Mouse (Mus musculus) stomach, postnatal 0 days (tissue): ENCODE measurements around the gene Eif4g3. TPM values are rescaled to one million over a fixed set of nuclear protein-coding genes. Genes with fewer than 3 reads are reported as not detected.
A peak's percentile ranks its signal among the peaks of the same experiment; 100 is the strongest.

Source experiments
- ATAC-seq: fragments of 200-750 bp; cut with Nextera tagmentation; 2 replicates; pipeline ENCODE4 v1.8.0; 2017; ENCODE audit not compliant: low FRiP score, low TSS enrichment
- DNase-seq: peaks from one replicate; pipeline ENCODE4 v3.0.0-alpha.2; 2016; ENCODE audit warnings: low spot score
- H3K27ac ChIP-seq: fragments of 300-500 bp; sonication (generic); replicated peaks from 2 replicates; pipeline ENCODE4 v1.5.1; 2014; ENCODE audit warnings: mild to moderate bottlenecking, control low read depth
- H3K27me3 ChIP-seq: fragments of 300-500 bp; sonication (generic); 2 replicates; pipeline ENCODE4 v1.6.1; 2014; ENCODE audit warnings: low read length; ENCODE audit not compliant: control insufficient read depth, insufficient read depth
- H3K36me3 ChIP-seq: fragments of 300-500 bp; sonication (generic); 2 replicates; pipeline ENCODE4 v1.6.1; 2014; ENCODE audit warnings: low read length, mixed read lengths; ENCODE audit not compliant: control insufficient read depth, insufficient read depth
- H3K4me1 ChIP-seq: fragments of 300-500 bp; sonication (generic); replicated peaks from 2 replicates; pipeline ENCODE4 v1.6.1; 2014; ENCODE audit warnings: antibody characterized with exemption; ENCODE audit not compliant: control insufficient read depth, insufficient read depth
- H3K4me2 ChIP-seq: fragments of 300-500 bp; sonication (generic); replicated peaks from 2 replicates; pipeline ENCODE4 v1.6.1; 2014; ENCODE audit warnings: low read depth, mild to moderate bottlenecking, control low read depth, moderate library complexity
- H3K4me3 ChIP-seq: fragments of 300-500 bp; sonication (generic); 2 replicates; pipeline ENCODE4 v1.5.1; 2014; ENCODE audit warnings: low read depth, low read length, control low read depth
- H3K9ac ChIP-seq: fragments of 300-500 bp; sonication (generic); 2 replicates; pipeline ENCODE4 v1.6.1; 2014; ENCODE audit warnings: mild to moderate bottlenecking, low read length, control low read depth, mixed read lengths
- H3K9me3 ChIP-seq: fragments of 300-500 bp; sonication (generic); 2 replicates; pipeline ENCODE4 v1.6.1; 2016; ENCODE audit warnings: low read length; ENCODE audit not compliant: control insufficient read depth
- CTCF ChIP-seq: IDR thresholded peaks from 2 replicates; pipeline ENCODE4 v1.5.1; 2016; ENCODE audit warnings: antibody characterized with exemption, low read depth, mild to moderate bottlenecking, moderate library complexity
- EP300 ChIP-seq: optimal IDR thresholded peaks from 2 replicates; pipeline ENCODE3; 2016; ENCODE audit warnings: antibody characterized with exemption
- WGBS: fragments of 180-500 bp; shearing (Covaris S2); extraction: QIAGEN DNeasy Blood & Tissue Kit; methylation state at CpG from one replicate; pipeline ENCODE4 v1.1.7; 2014; 5-methylcytosine and 5-hydroxymethylcytosine counted together
- microRNA-seq: library from miRNA; unstranded; fragments of <30 nt; microRNA quantifications from one replicate; pipeline ENCODE4, GENCODE M21; 2016
- polyA plus RNA-seq: library from polyadenylated mRNA; unstranded; fragments of >200 nt; fragmentation: Nextera tagmentation; extraction: Ambion mirVana; gene quantifications from 2 replicates; pipeline ENCODE4 v1.2.1, GENCODE M21; 2015

The Eif4g3 gene
- polyA plus RNA-seq, 1 experiment from 2014 or later: 11.4 TPM

GRCm38 (mm10) chr4:138246756-138247665 lies 254.2 kb downstream of the Eif4g3 start:
- ATAC-seq (peak; percentile 33), DNase-seq (peak; percentile 37)
- H3K4me1 ChIP-seq: no peaks in the 10 kb centered on the region; the same call in 1 of the 2 replicates
- peaks cover 11% of the 10 kb centered on the region for H3K36me3 ChIP-seq
- H3K9me3 ChIP-seq: no peaks in the 10 kb centered on the region
- no peak overlapping the region for H3K4me3 ChIP-seq
- H3K9ac ChIP-seq: no peak overlapping the region
- no peaks in the 10 kb centered on the region; the same call in 1 of the 2 replicates for H3K27me3 ChIP-seq
- TF ChIP-seq CTCF: no peak
- TF ChIP-seq EP300: no peak
- H3K27ac ChIP-seq: no peak overlapping the region; the same call in 1 of the 2 replicates
- H3K4me2 ChIP-seq: no peak overlapping the region
- WGBS: 61% methylated on average over 27 of the region's 27 CpGs

GRCm38 (mm10) chr4:138250088-138250960 lies 257.5 kb downstream of the Eif4g3 start, which contains the start of the genes Sh2d5 and Kif17:
Gene Sh2d5, plus strand, starts transcription at chr4:138250403.
Gene Kif17, plus strand, starts transcription at chr4:138250435.
- H3K9me3 ChIP-seq: no peaks in the 10 kb centered on the region
- 1% methylated on average over 64 of the region's 74 CpGs for WGBS
- peak; percentile 66 for ATAC-seq
- no peaks in the 10 kb centered on the region; the same call in 1 of the 2 replicates for H3K4me1 ChIP-seq
- no peak for TF ChIP-seq EP300
- no peak for TF ChIP-seq CTCF
- H3K27me3 ChIP-seq: no peaks in the 10 kb centered on the region; the same call in 1 of the 2 replicates
- H3K27ac ChIP-seq: no peak within 1 kb of the TSS
- H3K4me2 ChIP-seq: peak within 1 kb of the TSS; percentile 90
- H3K4me3 ChIP-seq: peak within 1 kb of the TSS; percentile 42
- H3K36me3 ChIP-seq: peaks cover 7% of the 10 kb centered on the region
- peak; percentile 68 for DNase-seq
- H3K9ac ChIP-seq: peak within 1 kb of the TSS; percentile 48

- TF ChIP-seq EP300 (no peak), CTCF (peak; percentile 49)
- H3K4me2 ChIP-seq: peak overlapping the region; percentile 41
- under 1% methylated on average over 14 of the region's 14 CpGs for WGBS
- H3K4me1 ChIP-seq: no peaks in the 10 kb centered on the region; the same call in 1 of the 2 replicates
- peaks cover 3% of the 10 kb centered on the region for H3K36me3 ChIP-seq
- ATAC-seq (no peak), DNase-seq (no peak)
- H3K4me3 ChIP-seq: peak overlapping the region; percentile 14
- no peak overlapping the region for H3K27ac ChIP-seq
- H3K27me3 ChIP-seq: no peaks in the 10 kb centered on the region; the same call in 1 of the 2 replicates
- H3K9me3 ChIP-seq: no peaks in the 10 kb centered on the region
- no peak overlapping the region for H3K9ac ChIP-seq
Measured at GRCm38 (mm10) chr4:138251819-138252218, 259.0 kb downstream of the Eif4g3 start.

GRCm38 (mm10) chr4:138252231-138252630 lies 259.4 kb downstream of the Eif4g3 start:
- Histone ChIP-seq H3K4me3 (peak overlapping the region; percentile 14; the same call in 1 of the 2 replicates), H3K27me3 (no peaks in the 10 kb centered on the region; the same call in 1 of the 2 replicates), H3K9me3 (no peaks in the 10 kb centered on the region), H3K4me1 (no peaks in the 10 kb centered on the region; the same call in 1 of the 2 replicates), H3K4me2 (peak overlapping the region; percentile 41; the same call in 1 of the 2 replicates), H3K36me3 (peaks cover under 1% of the 10 kb centered on the region), H3K9ac (no peak overlapping the region), H3K27ac (no peak overlapping the region)
- DNase-seq (no peak), ATAC-seq (no peak)
- TF ChIP-seq EP300: no peak
- TF ChIP-seq CTCF: no peak
- 33% methylated on average over 5 of the region's 5 CpGs for WGBS

- no peak overlapping the region for H3K27ac ChIP-seq
- no peak overlapping the region for H3K4me2 ChIP-seq
- no peaks in the 10 kb centered on the region for H3K36me3 ChIP-seq
- ATAC-seq: no peak
- H3K4me1 ChIP-seq: no peaks in the 10 kb centered on the region
- H3K9ac ChIP-seq: no peak overlapping the region
- DNase-seq: no peak
- 67% methylated on average over 22 of the region's 22 CpGs for WGBS
- no peaks in the 10 kb centered on the region for H3K27me3 ChIP-seq
- H3K9me3 ChIP-seq: no peaks in the 10 kb centered on the region
- TF ChIP-seq EP300 (no peak), CTCF (no peak)
- no peak overlapping the region for H3K4me3 ChIP-seq
Measured at GRCm38 (mm10) chr4:138257116-138257687, 264.4 kb downstream of the Eif4g3 start.

Small RNA genes lying within 50 kb of the gene (microRNA-seq; reads per million reads assigned to microRNA genes)
- gene Mir6399: not detected

Other genes with a start within 250 kb of the Eif4g3 start
- gene Alpl, start 196.6 kb upstream of the Eif4g3 start, polyA plus RNA-seq: 2.0 and 2.5 TPM in 2 replicates
- gene Ece1, start 130.8 kb upstream of the Eif4g3 start, polyA plus RNA-seq: 22.9 and 29.8 TPM in 2 replicates
- gene Hp1bp3, start 223.3 kb downstream of the Eif4g3 start, polyA plus RNA-seq: 74.7 and 75.4 TPM in 2 replicates